Mouse (Mus musculus): ENCODE measurements around the gene Gm20671. TPM values are rescaled to one million over a fixed set of nuclear protein-coding genes. Genes with fewer than 3 reads are reported as not detected.

Gm20671 gene
- polyA plus RNA-seq, 1 experiment from 2014 or later: not detected

DNA sequence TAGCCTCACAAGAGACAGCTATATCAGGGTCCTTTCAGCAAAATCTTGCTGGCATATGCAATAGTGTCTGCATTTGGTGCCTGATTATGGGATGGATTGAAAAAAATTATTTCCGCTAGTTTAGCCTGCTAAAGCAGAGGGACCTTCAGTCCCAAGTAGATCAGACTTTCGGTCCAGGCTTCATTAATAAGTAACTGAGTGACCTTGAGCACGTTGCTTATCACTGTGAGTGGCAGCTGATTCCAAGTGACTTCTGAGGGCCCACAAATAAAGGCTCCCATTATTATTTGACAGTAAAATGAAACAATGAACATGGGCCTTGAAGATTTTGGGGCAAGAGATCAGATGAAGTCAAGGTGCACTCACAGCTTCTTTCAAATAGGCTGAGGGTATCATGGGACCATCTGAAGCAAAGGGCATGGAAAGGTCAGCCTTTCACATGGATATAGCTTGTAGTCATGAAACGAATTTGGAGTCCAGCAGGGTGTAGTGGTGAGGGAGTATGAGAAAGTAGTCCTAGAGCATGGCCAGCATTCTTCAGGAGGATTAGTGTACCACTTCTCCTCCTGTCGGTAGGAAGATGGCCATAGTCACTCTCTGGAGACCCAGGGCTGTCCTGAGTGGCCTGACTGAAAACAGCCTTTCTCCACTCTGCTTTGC is 129.6 kb downstream of the Gm20671 start:
- DNase-seq (ENCODE audit: low spot score): no peak

DNA sequence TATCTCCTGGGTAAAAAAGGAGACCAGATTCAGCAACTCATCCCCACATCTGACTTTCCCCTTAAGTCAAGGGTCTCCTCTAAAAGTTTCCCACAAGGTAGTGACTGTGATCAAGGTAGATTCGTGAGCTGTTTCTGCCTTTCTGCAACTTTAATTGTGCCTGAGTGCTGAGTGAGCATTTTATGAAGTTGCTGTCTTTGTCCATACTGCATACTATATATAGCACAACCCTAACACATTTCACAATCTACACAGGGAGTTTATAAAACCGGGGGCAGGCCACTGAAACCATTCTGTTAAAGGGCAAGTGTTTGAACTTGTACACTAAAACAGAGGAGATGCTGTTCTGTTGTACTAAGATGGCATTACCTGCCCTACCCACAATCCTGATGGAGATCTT is 133.5 kb downstream of the Gm20671 start:
- Histone ChIP-seq H3K9me3 (ENCODE audit: control insufficient read depth, low read length) (no peaks in the 10 kb centered on the region), H3K4me3 (ENCODE audit: low read depth, low read length) (no peak overlapping the region), H3K4me2 (no peak overlapping the region), H3K9ac (ENCODE audit: low read depth, low read length) (no peak overlapping the region), H3K27ac (ENCODE audit: low read depth, low read length) (no peak overlapping the region), H3K36me3 (ENCODE audit: control insufficient read depth, insufficient read depth, low read length) (no peaks in the 10 kb centered on the region), H3K4me1 (replicated peaks; ENCODE audit: control insufficient read depth, insufficient read depth, low read length) (no peaks in the 10 kb centered on the region), H3K27me3 (replicated peaks; ENCODE audit: control insufficient read depth, insufficient read depth, low read length) (no peaks in the 10 kb centered on the region)
- no peak for DNase-seq (ENCODE audit: low spot score)
- WGBS: 52% methylated on average over 2 of the region's 2 CpGs
- no peak for ATAC-seq (replicated peaks; ENCODE audit: low FRiP score)

More for the DNA sequence above, 129.6 kb downstream of the Gm20671 start:
- no peak for ATAC-seq (replicated peaks; ENCODE audit: low FRiP score)
- Histone ChIP-seq H3K27me3 (replicated peaks; ENCODE audit: control insufficient read depth, insufficient read depth, low read length) (no peaks in the 10 kb centered on the region), H3K4me1 (replicated peaks; ENCODE audit: control insufficient read depth, insufficient read depth, low read length) (no peaks in the 10 kb centered on the region), H3K4me3 (ENCODE audit: low read depth, low read length) (no peak overlapping the region), H3K9ac (ENCODE audit: low read depth, low read length) (no peak overlapping the region), H3K27ac (ENCODE audit: low read depth, low read length) (no peak overlapping the region), H3K36me3 (ENCODE audit: control insufficient read depth, insufficient read depth, low read length) (no peaks in the 10 kb centered on the region), H3K9me3 (ENCODE audit: control insufficient read depth, low read length) (no peaks in the 10 kb centered on the region), H3K4me2 (no peak overlapping the region)
- 66% methylated on average over 5 of the region's 5 CpGs for WGBS

Other genes with a start within 250 kb of the Gm20671 start
- gene Yes1, start 215.9 kb downstream of the Gm20671 start, polyA plus RNA-seq (2014; fragmentation: Nextera tagmentation; extraction: Ambion mirVana): 18.8 and 18.9 TPM in 2 replicates
- gene Pisd, start 41.5 kb downstream of the Gm20671 start, polyA plus RNA-seq (2014; fragmentation: Nextera tagmentation; extraction: Ambion mirVana): 61.0 and 63.8 TPM in 2 replicates
- 13.0 and 14.1 TPM in 2 replicates for gene Prr14l, start 27.1 kb upstream of the Gm20671 start, polyA plus RNA-seq (2014; fragmentation: Nextera tagmentation; extraction: Ambion mirVana)
- gene Depdc5, start 36.6 kb upstream of the Gm20671 start, polyA plus RNA-seq (2014; fragmentation: Nextera tagmentation; extraction: Ambion mirVana): 22.6 and 24.0 TPM in 2 replicates
- gene Ywhah, start 191.7 kb upstream of the Gm20671 start, polyA plus RNA-seq (2014; fragmentation: Nextera tagmentation; extraction: Ambion mirVana): 361 and 380 TPM in 2 replicates